Mouse (Mus musculus) lung, embryonic 16.5 days (tissue): ENCODE measurements around the gene Zcchc7. TPM values are rescaled to one million over a fixed set of nuclear protein-coding genes. Genes with fewer than 3 reads are reported as not detected.
A peak's percentile ranks its signal among the peaks of the same experiment; 100 is the strongest.

Source experiments
- ATAC-seq: fragments of 200-750 bp; cut with Nextera tagmentation; 2 replicates; pipeline ENCODE4 v1.8.0; 2017; ENCODE audit warnings: low read depth, mild to moderate bottlenecking, moderate library complexity
- H3K27ac ChIP-seq: fragments of 300-500 bp; sonication (generic); 2 replicates; pipeline ENCODE4 v1.5.1; 2014; ENCODE audit warnings: mild to moderate bottlenecking, control low read depth, low read length
- H3K27me3 ChIP-seq: fragments of 300-500 bp; sonication (generic); 2 replicates; pipeline ENCODE4 v1.6.1; 2014; ENCODE audit warnings: low read depth, low read length, mixed read lengths; ENCODE audit not compliant: control insufficient read depth, insufficient read depth
- H3K36me3 ChIP-seq: fragments of 300-500 bp; sonication (generic); 2 replicates; pipeline ENCODE4 v1.6.1; 2014; ENCODE audit warnings: low read length; ENCODE audit not compliant: control insufficient read depth, insufficient read depth
- H3K4me1 ChIP-seq: fragments of 300-500 bp; sonication (generic); replicated peaks from 2 replicates; pipeline ENCODE4 v1.6.1; 2014; ENCODE audit warnings: low read length, mixed read lengths; ENCODE audit not compliant: control insufficient read depth, insufficient read depth
- H3K4me2 ChIP-seq: fragments of 300-500 bp; sonication (generic); 2 replicates; pipeline ENCODE4 v1.6.1; 2014; ENCODE audit warnings: low read depth, low read length, control low read depth
- H3K4me3 ChIP-seq: fragments of 300-500 bp; sonication (generic); 2 replicates; pipeline ENCODE4 v1.5.1; 2014; ENCODE audit warnings: mild to moderate bottlenecking, low read length, control low read depth
- H3K9ac ChIP-seq: fragments of 300-500 bp; sonication (generic); 2 replicates; pipeline ENCODE4 v1.6.1; 2014; ENCODE audit warnings: low read length, control low read depth
- H3K9me3 ChIP-seq: fragments of 300-500 bp; sonication (generic); 2 replicates; pipeline ENCODE4 v1.6.1; 2016; ENCODE audit warnings: low read length; ENCODE audit not compliant: control insufficient read depth
- WGBS: fragments of 180-500 bp; shearing (Covaris S2); extraction: QIAGEN DNeasy Blood & Tissue Kit; methylation state at CpG from one replicate; pipeline ENCODE4 v1.1.7; 2014; 5-methylcytosine and 5-hydroxymethylcytosine counted together
- polyA plus RNA-seq: library from polyadenylated mRNA; unstranded; fragments of >200 nt; fragmentation: Nextera tagmentation; extraction: Ambion mirVana; gene quantifications from 2 replicates; pipeline ENCODE4 v1.2.1, GENCODE M21; 2015

The Zcchc7 gene
- 36.6 and 39.7 TPM in 2 replicates for polyA plus RNA-seq

- WGBS, result 4% methylated on average over 15 of the region's 15 CpGs
- ATAC-seq, result peak; percentile 36
- Histone ChIP-seq H3K9ac (peak within 1 kb of the TSS; percentile 99), H3K9me3 (no peaks in the 10 kb centered on the region), H3K36me3 (no peaks in the 10 kb centered on the region), H3K4me1 (peaks cover 10% of the 10 kb centered on the region), H3K4me3 (peak within 1 kb of the TSS; percentile 98), H3K27ac (peak within 1 kb of the TSS; percentile 95), H3K27me3 (no peaks in the 10 kb centered on the region), H3K4me2 (peak within 1 kb of the TSS; percentile 81)
Observed at GRCm38 (mm10) chr4:44755553-44756133, at the start of gene Zcchc7. Gene Zcchc7, plus strand, starts transcription at chr4:44755877.

DNA sequence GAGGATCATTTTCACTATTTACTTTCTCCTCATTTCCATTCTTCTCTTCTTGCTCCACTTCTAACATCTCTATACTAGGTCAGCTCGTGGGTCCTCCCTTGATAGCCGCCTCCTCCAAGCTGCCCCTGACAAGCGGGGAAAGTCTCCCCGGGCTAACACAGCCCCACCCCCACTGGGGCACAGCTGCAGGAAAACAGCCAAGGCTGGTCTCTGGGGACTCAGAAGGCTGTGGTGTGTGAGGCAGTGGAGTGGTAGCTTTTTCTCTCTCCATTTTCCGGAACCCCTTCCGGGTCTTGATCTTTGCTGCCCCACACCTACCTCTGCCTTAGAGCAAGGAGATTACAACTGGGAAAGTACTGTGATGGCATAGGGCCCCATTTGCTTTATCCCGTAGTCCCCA, 49.7 kb upstream of the Zcchc7 start:
- 10% methylated on average over 7 of the region's 7 CpGs for WGBS

DNA sequence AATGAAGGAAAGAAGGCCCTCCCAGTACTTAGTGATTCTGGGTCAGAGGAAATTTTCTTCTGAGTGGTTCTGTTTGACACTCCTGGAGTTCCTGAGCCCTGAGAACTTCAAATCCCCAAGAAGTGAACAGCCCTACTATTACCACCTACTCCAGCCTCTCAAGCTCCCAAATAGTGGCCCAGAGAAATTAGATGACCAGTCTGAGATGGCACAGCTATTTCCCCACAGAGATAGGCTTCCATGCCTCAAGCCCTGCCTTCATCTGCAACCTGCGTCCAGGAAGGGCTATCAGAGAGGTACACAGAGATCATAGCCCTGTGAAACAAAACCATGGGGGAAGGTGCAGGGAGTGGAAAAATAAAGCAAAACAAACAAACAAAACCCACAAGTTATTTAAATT, 48.8 kb upstream of the Zcchc7 start:
- Histone ChIP-seq H3K27me3 (peaks cover 91% of the 10 kb centered on the region), H3K36me3 (no peaks in the 10 kb centered on the region), H3K9me3 (no peaks in the 10 kb centered on the region), H3K4me3 (no peak overlapping the region), H3K4me1 (peaks cover 11% of the 10 kb centered on the region; the same call in 1 of the 2 replicates), H3K4me2 (no peak overlapping the region), H3K27ac (no peak overlapping the region), H3K9ac (no peak overlapping the region)
- 16% methylated on average over 1 of the region's 1 CpGs for WGBS
- no peak for ATAC-seq

More for the DNA sequence above, 49.7 kb upstream of the Zcchc7 start:
- Histone ChIP-seq H3K4me1 (peaks cover 11% of the 10 kb centered on the region; the same call in 1 of the 2 replicates), H3K9me3 (no peaks in the 10 kb centered on the region), H3K9ac (no peak overlapping the region), H3K27ac (no peak overlapping the region), H3K36me3 (no peaks in the 10 kb centered on the region), H3K4me2 (no peak overlapping the region), H3K4me3 (no peak overlapping the region), H3K27me3 (peaks cover 91% of the 10 kb centered on the region)
- ATAC-seq, result no peak

DNA sequence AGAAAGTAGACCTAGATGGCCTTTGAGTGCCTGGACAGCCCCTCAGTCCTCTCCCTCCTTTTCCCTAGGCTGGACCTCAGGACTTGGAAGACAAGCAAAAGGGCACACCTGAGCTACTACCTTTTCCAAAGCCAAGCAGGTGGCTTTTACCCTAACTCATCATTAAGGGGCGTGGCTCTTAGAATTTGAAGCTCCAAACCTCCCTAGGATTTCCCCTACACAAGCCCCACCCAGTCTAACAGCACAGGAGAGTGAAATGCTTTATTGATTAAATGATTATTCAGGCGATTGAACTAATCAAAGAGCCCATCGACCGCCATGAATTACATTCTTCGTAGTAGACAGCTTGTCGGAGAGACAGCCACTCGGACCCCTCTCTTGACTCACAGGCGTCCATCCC, 47.4 kb upstream of the Zcchc7 start:
- ATAC-seq, result no peak
- 42% methylated on average over 8 of the region's 8 CpGs for WGBS
- H3K27ac ChIP-seq, result no peak overlapping the region
- H3K4me3 ChIP-seq, result no peak overlapping the region
- H3K9me3 ChIP-seq, result no peaks in the 10 kb centered on the region
- H3K36me3 ChIP-seq, result no peaks in the 10 kb centered on the region
- H3K9ac ChIP-seq, result no peak overlapping the region
- peaks cover 91% of the 10 kb centered on the region for H3K27me3 ChIP-seq
- H3K4me1 ChIP-seq, result peaks cover 11% of the 10 kb centered on the region; the same call in 1 of the 2 replicates
- no peak overlapping the region for H3K4me2 ChIP-seq

DNA sequence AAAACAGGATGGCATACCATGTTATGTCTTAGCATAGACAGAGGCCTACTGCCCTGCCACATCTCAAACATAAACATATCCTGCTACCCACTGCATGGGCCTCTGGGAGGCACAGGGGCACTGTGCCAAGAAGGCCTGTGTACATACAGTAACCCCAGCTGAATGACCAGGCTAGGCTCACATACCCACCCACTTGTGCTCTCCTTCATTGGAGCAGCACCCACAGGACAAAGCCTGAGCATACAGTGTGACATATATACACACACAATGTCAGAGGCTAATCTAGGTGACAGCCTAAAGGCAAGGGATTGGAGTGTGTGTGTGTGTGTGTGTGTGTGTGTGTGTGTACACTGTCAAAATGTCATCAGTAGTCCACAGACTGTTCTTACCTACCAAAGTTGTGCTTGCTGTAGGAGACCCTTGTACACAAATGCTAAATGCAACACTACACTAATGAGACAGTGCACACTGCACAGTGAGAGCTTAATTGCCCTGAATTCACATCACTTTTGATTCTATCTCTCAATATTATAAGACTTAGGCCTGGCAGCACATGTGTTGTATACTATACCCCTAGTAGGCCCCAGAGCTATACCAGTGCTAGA, 46.5 kb upstream of the Zcchc7 start:
- Histone ChIP-seq H3K4me2 (no peak overlapping the region), H3K4me1 (0 out of 2 replicates have a peak, but pooled peaks cover 3% of the 10 kb centered on the region), H3K27ac (no peak overlapping the region), H3K9me3 (no peaks in the 10 kb centered on the region), H3K4me3 (no peak overlapping the region), H3K9ac (no peak overlapping the region), H3K27me3 (peaks cover 91% of the 10 kb centered on the region), H3K36me3 (no peaks in the 10 kb centered on the region)
- no peak for ATAC-seq

- no peaks in the 10 kb centered on the region for H3K36me3 ChIP-seq
- ATAC-seq, result no peak
- H3K9ac ChIP-seq, result no peak within 1 kb of the TSS
- H3K27me3 ChIP-seq, result peaks cover 91% of the 10 kb centered on the region
- H3K4me1 ChIP-seq, result no peaks in the 10 kb centered on the region
- no peak within 1 kb of the TSS for H3K27ac ChIP-seq
- no peaks in the 10 kb centered on the region for H3K9me3 ChIP-seq
- no peak within 1 kb of the TSS for H3K4me3 ChIP-seq
- no peak within 1 kb of the TSS for H3K4me2 ChIP-seq
- 27% methylated on average over 16 of the region's 16 CpGs for WGBS
Observed at GRCm38 (mm10) chr4:44709740-44710700, 45.7 kb upstream of the Zcchc7 start, which contains the start of gene Pax5. Gene Pax5, minus strand, starts transcription at chr4:44710487.

GRCm38 (mm10) chr4:44710701-44711097, 45.0 kb upstream of the Zcchc7 start:
- WGBS, result 1% methylated on average over 30 of the region's 30 CpGs
- Histone ChIP-seq H3K4me1 (no peaks in the 10 kb centered on the region), H3K9me3 (no peaks in the 10 kb centered on the region), H3K9ac (no peak overlapping the region), H3K27ac (no peak overlapping the region), H3K4me2 (no peak overlapping the region), H3K27me3 (peaks cover 90% of the 10 kb centered on the region), H3K4me3 (no peak overlapping the region), H3K36me3 (no peaks in the 10 kb centered on the region)
- no peak for ATAC-seq

- Histone ChIP-seq H3K4me1 (no peaks in the 10 kb centered on the region), H3K36me3 (no peaks in the 10 kb centered on the region), H3K4me2 (no peak overlapping the region), H3K9me3 (no peaks in the 10 kb centered on the region), H3K4me3 (no peak overlapping the region), H3K27ac (no peak overlapping the region), H3K27me3 (peaks cover 85% of the 10 kb centered on the region), H3K9ac (no peak overlapping the region)
- ATAC-seq, result no peak
- 1% methylated on average over 25 of the region's 25 CpGs for WGBS
Observed at GRCm38 (mm10) chr4:44711136-44711900, 44.4 kb upstream of the Zcchc7 start.
